Mouse (Mus musculus): ENCODE data around the gene Abcg8. TPM values are rescaled to one million over a fixed set of nuclear protein-coding genes. Genes with fewer than 3 reads are reported as not detected.

Gene Abcg8
- total and polyA plus RNA-seq, 3 experiments = not detected

- DNase-seq (ENCODE audit: low read depth, low spot score) = peak; percentile 55
- Histone ChIP-seq H3K4me3 (ENCODE audit: control insufficient read depth in 1 of 2, insufficient read depth in 1 of 2, low read depth in 2 of 2, low read length in 2 of 2) (no peak overlapping the region), H3K9me3 (replicated peaks; ENCODE audit: insufficient read depth, low read length) (no peaks in the 10 kb centered on the region), H3K9ac (ENCODE audit: control insufficient read depth, low read depth, low read length, poor library complexity, severe bottlenecking) (no peak overlapping the region), H3K27ac (ENCODE audit: control insufficient read depth, low read depth, low read length) (no peak overlapping the region), H3K27me3 (ENCODE audit: control insufficient read depth in 1 of 2, insufficient read depth in 2 of 2, low read length in 2 of 2) (no peaks in the 10 kb centered on the region), H3K36me3 (ENCODE audit: control insufficient read depth in 1 of 2, insufficient read depth in 2 of 2, low read length in 2 of 2) (peaks cover 19 to 30% of the 10 kb centered on the region in 2 experiments), H3K79me2 (ENCODE audit: control insufficient read depth, insufficient read depth, low read length, poor library complexity) (no peaks in the 10 kb centered on the region), H3K4me1 (ENCODE audit: control insufficient read depth in 1 of 2, insufficient read depth in 2 of 2, low read length in 2 of 2) (peaks cover 10 to 12% of the 10 kb centered on the region in 2 experiments)
- TF ChIP-seq ETS1 (IDR thresholded peaks at IDR 0.05; ENCODE audit: low read depth, low read length) = peak; percentile 56
- TF ChIP-seq ZKSCAN1 (IDR thresholded peaks at IDR 0.05; ENCODE audit: low read depth, low read length) = no peak
- no peak for TF ChIP-seq CHD1 (IDR thresholded peaks at IDR 0.05; ENCODE audit: low read depth, low read length)
- TF ChIP-seq USF2 (IDR thresholded peaks at IDR 0.05; ENCODE audit: borderline replicate concordance in 1 of 2, insufficient read depth in 1 of 2, low read depth in 1 of 2, low read length in 2 of 2) = no peak
- no peak for TF ChIP-seq MYC (IDR thresholded peaks at IDR 0.05; ENCODE audit: low read depth, low read length)
- no peak for TF ChIP-seq RAD21 (IDR thresholded peaks at IDR 0.05; ENCODE audit: low read depth, low read length)
- no peak for TF ChIP-seq ZNF384 (IDR thresholded peaks at IDR 0.05; ENCODE audit: low read depth, low read length)
- no peak for TF ChIP-seq ELF1 (IDR thresholded peaks at IDR 0.05; ENCODE audit: low read depth, low read length)
- peak; percentile 59 to 71; a peak in 3 of 4 replicates for TF ChIP-seq EP300 (IDR thresholded peaks at IDR 0.05; ENCODE audit: low read depth in 1 of 2, low read length in 2 of 2)
- TF ChIP-seq TCF12 (IDR thresholded peaks at IDR 0.05; ENCODE audit: low read depth, low read length) = peak; percentile 84
- TF ChIP-seq GATA1 (IDR thresholded peaks at IDR 0.05; ENCODE audit: low read depth, low read length) = peak; percentile 83
- 0 out of 2 replicates have a peak, but pooled peaks have one; percentile 22 for TF ChIP-seq SIN3A (IDR thresholded peaks at IDR 0.05; ENCODE audit: low read length)
- TF ChIP-seq RCOR1 (IDR thresholded peaks at IDR 0.05; ENCODE audit: low read depth, low read length) = no peak
These were observed 52.3 kb downstream of the Abcg8 start for GRCm38 (mm10) chr17:84728201-84728911.

DNA sequence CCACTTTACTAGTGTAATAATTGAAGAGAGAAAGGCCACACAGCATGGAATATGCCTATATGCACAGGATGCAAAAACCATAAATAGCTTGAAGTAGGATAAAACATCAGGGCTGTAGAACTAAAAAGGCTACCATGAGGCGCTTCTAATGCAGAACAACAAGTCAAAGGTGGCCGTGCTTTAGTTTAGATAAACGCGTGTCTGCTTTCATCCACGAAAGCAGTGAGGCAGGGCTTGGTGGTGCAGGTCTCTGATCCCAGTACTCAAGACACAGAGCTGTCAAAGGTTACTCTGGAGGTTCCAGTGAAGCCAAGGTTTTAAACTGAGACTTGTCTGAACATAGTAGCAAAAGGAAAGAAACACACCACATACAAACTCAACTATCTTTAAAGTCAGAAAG, 53.0 kb downstream of the Abcg8 start:
- DNase-seq (ENCODE audit: low read depth, low spot score) = no peak
- TF ChIP-seq CHD1 (IDR thresholded peaks at IDR 0.05; ENCODE audit: low read depth, low read length) (no peak), JUND (IDR thresholded peaks at IDR 0.05; ENCODE audit: low read depth, low read length) (no peak), ZKSCAN1 (IDR thresholded peaks at IDR 0.05; ENCODE audit: low read depth, low read length) (no peak), TAL1 (IDR thresholded peaks at IDR 0.05; ENCODE audit: low read length) (no peak), ZMIZ1 (IDR thresholded peaks at IDR 0.05; ENCODE audit: low read depth, low read length) (no peak), ELF1 (IDR thresholded peaks at IDR 0.05; ENCODE audit: low read depth, low read length) (no peak), EP300 (IDR thresholded peaks at IDR 0.05; ENCODE audit: low read depth in 1 of 2, low read length in 2 of 2) (no peak), NRF1 (IDR thresholded peaks at IDR 0.05; ENCODE audit: insufficient read depth, low read depth, low read length, poor library complexity, severe bottlenecking) (no peak), TCF12 (IDR thresholded peaks at IDR 0.05; ENCODE audit: low read depth, low read length) (no peak), USF2 (IDR thresholded peaks at IDR 0.05; ENCODE audit: borderline replicate concordance in 1 of 2, insufficient read depth in 1 of 2, low read depth in 1 of 2, low read length in 2 of 2) (no peak), TBP (IDR thresholded peaks at IDR 0.05; ENCODE audit: low read depth, low read length) (no peak), UBTF (IDR thresholded peaks at IDR 0.05; ENCODE audit: borderline replicate concordance, insufficient read depth, low read depth, low read length) (no peak), GABPA (IDR thresholded peaks at IDR 0.05; ENCODE audit: low read depth, low read length) (no peak)
- no peaks in the 10 kb centered on the region for H3K9me3 ChIP-seq (replicated peaks; ENCODE audit: insufficient read depth, low read length)
- H3K27me3 ChIP-seq (ENCODE audit: control insufficient read depth in 1 of 2, insufficient read depth in 2 of 2, low read length in 2 of 2) = no peaks in the 10 kb centered on the region
- no peaks in the 10 kb centered on the region for H3K79me2 ChIP-seq (ENCODE audit: control insufficient read depth, insufficient read depth, low read length, poor library complexity)
- no peak overlapping the region for H3K9ac ChIP-seq (ENCODE audit: control insufficient read depth, low read depth, low read length, poor library complexity, severe bottlenecking)
- H3K4me3 ChIP-seq (ENCODE audit: control insufficient read depth in 1 of 2, insufficient read depth in 1 of 2, low read depth in 2 of 2, low read length in 2 of 2) = no peak overlapping the region
- H3K4me1 ChIP-seq (ENCODE audit: control insufficient read depth in 1 of 2, insufficient read depth in 2 of 2, low read length in 2 of 2) = peaks cover 10 to 12% of the 10 kb centered on the region in 2 experiments
- no peak overlapping the region for H3K27ac ChIP-seq (ENCODE audit: control insufficient read depth, low read depth, low read length)
- H3K36me3 ChIP-seq (ENCODE audit: control insufficient read depth in 1 of 2, insufficient read depth in 2 of 2, low read length in 2 of 2) = peaks cover 21 to 28% of the 10 kb centered on the region in 2 experiments

Measured in MEL (cell line).